Mouse (Mus musculus): ENCODE results near the gene Mxra8.
A peak's percentile ranks its signal among the peaks of the same experiment; 100 is the strongest.

The Mxra8 gene

DNA sequence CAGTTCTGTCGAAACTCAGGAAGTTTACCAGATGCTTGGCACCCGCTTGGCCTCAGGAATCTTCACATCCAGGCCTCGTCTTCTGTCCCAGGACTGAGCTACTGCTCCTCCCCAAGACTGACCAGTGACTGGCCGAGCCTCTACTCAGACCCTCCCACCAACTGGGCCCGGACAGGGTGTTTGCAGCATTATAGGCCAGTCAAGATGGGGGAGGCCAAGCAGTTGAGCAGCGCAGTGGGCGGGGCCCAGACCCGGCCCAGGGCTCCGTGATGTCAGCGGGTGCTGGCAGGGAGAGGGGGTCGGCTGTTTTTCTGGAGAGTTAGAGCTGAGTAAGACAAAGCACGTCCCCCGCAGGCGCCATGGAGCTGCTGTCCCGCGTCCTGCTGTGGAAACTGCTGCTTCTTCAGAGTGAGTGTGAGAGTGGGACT is at the start of gene Mxra8:
Mxra8 (plus strand) TSS at position 198 of the 428 bp plus-strand sequence.
- peak in 1 of 2 experiments; percentile 52 for DNase-seq (ENCODE audit: low spot score in 2 of 2)

DNA sequence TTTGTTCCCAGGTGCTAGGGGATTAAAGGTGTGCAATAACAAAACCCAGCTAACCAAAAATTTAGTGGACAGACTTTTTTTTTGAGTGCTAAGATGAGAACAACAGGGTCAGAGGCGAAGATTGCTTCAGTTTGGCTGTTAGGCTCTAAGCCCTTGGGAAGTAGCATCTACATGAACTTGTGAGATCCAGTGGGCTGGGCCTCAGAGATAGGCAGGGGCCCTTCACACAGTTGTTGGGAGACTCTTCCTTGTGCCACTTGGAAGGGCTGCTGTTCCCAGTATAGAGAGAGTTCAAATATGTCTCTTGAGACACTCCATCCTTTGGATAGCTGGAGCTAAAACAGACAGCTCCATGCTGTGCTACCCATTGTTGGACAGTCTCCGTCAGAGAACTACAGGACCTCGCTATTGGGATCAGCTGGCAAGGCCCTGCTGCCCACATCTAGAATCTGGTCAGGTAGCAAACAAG is 49.4 kb upstream of the Mxra8 start, which contains the start of gene Ankrd65:
Ankrd65 (plus strand) TSS at position 419 of the 469 bp plus-strand sequence.
- no peak for DNase-seq (ENCODE audit: low spot score in 2 of 2)

DNA sequence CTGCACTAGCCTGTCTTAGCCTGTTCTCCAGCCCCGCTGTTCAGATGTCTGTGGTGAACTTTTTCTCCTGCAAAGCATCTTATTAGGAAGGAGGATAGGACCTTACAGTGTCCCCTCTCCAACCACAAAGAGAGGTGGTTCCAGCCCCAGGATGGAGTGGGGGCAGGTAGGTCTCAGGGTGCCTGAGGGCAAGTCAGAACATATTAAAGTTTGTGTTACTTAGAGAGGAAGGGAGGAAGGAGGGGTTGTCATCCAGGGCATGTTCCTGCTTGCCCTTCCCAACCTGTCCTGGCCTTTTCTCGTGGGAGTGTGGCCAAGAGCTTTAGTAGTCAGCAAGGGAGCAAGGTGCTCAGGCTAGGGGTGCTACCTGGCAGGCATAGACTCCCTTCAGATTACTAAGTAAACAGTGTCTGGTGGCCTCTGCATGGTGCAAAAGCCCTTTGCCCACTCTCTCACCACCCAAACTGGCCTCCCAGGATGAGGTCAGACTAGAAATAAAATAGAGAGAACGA is 48.8 kb upstream of the Mxra8 start:
- no peak for DNase-seq (ENCODE audit: low spot score in 2 of 2)

DNA sequence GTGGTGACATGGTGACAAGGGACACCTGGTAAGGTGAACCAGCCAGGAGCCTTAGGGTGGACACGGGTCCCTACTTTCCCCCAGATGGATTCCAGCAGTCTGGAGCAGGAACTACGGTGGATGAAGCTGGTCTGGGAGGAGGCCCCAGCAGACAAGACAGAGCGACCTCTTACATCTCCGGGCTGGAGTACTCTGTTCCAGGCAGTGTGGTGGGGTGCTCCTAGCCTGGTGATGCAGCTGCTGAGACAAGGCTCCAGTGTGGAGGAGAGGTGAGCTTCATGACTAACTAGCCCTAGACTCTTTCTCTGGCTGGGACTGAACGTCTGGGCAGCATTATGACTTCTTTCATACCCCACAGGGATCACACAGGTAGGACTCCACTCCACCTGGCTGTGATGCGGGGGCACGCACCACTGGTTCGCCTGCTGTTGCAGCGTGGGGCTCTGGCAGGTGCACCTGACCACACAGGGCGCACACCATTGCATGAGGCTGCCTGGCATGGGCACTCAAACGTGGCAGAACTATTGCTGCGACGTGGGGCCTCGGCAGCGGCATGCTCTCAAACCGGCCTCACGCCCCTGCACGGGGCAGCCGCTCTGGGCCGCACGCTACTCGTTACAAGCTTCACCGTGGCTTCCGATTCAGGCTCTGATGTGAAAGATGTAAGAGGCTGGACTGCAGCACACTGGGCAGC is 48.1 kb upstream of the Mxra8 start:
- no peak for DNase-seq (ENCODE audit: low spot score in 2 of 2)

DNA sequence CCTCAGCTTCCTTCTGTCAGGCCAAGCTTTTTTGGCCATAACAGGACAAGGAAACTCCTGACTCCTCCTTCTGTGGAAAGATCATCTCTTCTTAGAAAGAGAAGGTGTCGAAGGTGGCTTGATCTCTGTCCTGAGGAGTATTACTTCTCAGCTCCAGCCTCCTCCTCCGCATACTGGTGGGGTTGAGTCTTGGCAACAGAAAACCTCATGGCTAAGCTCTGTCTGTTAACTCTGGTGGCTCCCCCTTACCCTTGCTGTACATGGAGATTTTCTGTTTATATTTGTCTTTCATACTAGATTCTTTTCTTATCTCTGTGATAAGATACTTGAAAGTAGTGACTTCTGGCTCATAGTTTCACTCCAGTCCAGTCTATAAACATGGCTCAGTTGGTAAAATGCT is 45.8 kb upstream of the Mxra8 start:
- no peak for DNase-seq (ENCODE audit: low spot score in 2 of 2)

DNA sequence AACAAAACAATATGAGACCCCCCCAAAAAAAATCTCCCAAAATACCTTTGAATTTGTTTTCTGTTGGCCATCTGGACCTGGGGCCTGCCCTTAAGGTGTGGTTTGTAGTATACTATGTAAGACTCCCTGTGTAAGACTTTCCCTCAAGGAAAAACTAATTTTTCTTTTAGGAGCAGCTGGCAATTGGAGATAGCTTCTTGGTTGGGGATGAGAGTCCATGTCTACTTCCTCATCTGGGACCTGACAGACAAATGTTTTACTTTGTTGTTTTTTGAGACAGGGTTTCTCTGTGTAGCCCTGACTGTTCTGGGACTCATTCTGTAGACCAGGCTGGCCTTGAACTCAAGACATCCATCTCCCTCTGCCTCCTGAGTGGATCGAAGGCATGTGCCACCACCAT is 37.4 kb upstream of the Mxra8 start:
- no peak for DNase-seq (ENCODE audit: low spot score in 2 of 2)

DNA sequence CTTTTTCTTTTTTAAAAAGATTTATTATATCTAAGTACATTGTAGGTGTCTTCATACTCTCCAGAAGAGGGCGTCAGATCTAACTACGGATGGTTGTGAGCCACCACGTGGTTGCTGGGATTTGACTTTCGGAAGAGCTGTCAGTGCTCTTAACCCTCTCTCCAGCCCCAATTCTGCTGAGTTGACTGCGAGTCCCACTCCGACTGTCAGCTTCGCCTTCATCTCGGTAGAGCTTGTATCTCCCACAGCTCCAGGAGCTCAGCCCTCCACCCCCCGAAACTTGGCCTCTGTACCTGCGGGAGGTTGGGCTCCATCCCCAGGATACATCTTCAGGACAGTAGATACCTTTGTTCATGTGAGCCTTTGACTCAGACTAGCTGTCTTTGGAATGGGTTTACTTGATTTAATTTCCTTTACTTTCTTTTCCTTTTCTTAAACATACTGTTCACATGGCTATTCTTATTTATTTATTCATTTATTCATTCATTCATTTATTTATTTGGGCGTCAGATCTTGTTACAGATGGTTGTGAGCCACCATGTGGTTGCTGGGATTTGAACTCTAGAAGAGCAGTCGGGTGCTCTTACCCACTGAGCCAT is 36.6 kb upstream of the Mxra8 start, which contains the start of gene Mrpl20:
Mrpl20 (plus strand) TSS at position 138 of the 599 bp plus-strand sequence.
- no peak for DNase-seq (ENCODE audit: low spot score in 2 of 2)

DNA sequence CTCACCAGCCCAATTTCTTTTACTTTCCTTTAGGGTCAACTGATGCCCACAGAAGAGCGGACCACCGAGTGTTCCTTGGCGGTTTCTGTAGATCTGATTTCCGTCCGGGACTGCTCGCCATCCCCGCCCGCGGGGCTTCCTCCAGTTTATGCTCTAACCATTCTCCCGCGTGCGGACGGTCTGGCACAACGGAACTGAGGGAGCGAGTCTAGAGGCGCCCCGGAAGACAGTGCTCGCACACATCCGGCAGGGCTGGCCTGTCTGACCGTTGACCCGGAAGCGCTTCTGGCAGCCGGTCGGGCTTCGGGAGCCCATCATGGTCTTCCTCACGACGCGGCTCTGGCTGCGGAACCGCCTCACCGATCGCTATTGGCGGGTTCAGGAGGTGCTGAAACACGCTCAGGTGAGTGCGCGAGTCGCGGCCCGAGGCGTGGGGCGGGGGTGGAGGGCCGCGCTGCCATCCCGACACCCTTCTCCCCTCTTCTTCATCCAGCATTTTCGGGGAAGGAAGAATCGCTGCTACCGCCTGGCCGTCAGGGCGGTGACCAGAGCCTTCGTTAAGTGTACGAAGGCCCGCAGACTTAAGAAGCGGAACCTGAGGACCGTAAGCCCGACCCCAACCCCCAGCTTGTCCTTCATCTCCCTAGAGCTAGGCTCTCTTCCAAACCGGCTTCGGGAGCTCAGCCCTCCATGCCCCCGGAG is 36.0 kb upstream of the Mxra8 start:
- peak; percentile 91 to 96 for DNase-seq (ENCODE audit: low spot score in 2 of 2)

DNA sequence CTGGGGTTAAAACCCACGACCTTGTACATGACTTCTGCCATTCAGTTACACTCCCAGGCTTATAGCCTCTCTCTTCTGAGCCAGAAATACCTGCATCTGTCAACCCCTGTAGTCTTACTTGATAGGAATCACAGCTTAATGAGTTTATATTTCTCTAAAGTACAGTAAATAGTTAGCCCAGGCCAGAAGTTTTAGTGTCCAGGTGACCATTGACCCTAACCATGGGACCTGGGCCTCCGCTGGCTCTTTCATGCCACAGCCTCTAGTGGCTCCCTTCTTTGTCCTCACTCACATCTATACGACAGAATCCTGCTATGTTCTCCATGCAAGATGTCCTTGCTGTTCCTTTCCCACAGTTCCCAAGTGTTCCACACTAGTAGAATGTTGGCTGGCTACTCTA is 31.6 kb upstream of the Mxra8 start:
- no peak for DNase-seq (ENCODE audit: low spot score in 2 of 2)

DNA sequence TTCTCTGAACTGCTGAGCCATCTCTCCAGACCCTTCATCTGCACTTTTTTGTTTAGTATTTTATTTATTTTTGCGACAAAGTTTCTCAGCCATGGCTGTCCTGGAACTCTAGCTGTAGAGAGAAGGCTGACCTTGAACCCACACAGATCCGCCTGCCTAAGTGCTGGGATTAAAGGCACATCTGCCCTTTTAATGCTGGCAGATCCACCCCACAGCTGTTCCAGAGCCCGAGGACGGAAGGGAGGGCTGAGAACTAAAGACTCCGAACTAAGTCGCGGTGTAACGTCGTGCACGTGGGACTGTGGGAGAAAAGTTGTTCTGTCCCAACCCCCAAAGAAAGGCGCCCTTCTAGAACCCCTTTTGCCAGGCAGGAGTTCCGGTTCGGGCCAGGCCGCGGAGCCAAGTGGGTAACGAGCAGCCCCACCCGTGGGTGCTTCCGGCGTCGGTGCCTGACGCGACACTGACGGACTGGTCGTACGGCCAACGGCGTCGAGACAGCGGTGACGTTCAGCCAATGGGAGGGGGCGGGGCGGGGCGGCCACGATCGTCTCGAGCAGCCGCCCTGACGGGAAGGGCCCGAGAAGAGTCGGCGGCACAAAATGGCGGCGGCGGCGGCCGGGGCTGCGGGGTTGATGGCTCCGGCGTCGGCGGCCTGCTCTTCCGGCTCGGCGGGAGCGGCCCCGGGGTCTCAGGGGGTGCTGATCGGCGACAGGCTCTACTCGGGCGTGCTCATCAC is 27.4 kb upstream of the Mxra8 start, which contains the start of gene Ccnl2:
Ccnl2 (plus strand) TSS at position 561 of the 736 bp plus-strand sequence.
- peak; percentile 91 to 92 for DNase-seq (ENCODE audit: low spot score in 2 of 2)

DNA sequence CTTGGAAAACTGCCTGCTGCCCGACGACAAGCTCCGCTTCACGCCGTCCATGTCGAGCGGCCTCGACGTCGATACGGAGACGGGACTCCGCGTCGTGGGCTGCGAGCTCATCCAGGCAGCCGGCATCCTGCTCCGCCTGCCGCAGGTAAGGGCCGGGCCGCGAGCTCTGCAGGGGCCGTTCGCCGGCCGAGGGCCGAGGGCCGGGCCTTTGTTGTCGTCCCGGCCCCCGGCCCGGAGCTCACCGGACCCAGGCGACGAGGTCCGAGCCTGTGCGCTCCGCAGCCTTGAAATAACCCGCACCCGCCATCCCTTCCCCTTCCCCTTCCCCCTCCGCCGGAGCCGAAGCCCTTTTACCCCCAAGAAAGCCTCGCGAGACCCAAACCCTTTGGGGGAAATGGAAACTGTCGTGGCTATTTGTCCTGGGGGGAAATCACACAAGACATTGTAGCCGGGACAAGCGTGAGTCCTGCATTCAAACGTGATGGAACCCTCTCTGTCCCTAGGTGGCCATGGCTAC is 26.8 kb upstream of the Mxra8 start:
- DNase-seq (ENCODE audit: low spot score in 2 of 2) = no peak

DNA sequence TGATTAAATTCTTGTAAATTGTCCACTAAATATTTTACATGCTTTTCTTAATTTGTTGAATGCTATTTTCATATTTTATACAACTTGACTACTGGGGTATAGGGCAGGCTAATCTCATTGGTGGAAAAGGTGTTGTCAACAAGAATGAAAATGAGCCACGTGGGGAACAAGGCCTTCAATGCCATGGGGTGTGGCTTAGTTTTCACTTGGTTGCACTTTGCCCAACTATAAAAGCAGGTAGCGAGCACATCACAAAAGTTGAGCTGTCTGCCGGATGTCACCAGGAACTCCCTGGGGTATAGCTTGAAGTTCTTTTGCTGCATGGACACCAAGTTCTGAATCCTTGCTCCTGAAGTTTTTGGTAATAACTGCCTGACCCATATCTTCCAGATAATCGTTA is 21.9 kb upstream of the Mxra8 start:
- no peak for DNase-seq (ENCODE audit: low spot score in 2 of 2)

DNA sequence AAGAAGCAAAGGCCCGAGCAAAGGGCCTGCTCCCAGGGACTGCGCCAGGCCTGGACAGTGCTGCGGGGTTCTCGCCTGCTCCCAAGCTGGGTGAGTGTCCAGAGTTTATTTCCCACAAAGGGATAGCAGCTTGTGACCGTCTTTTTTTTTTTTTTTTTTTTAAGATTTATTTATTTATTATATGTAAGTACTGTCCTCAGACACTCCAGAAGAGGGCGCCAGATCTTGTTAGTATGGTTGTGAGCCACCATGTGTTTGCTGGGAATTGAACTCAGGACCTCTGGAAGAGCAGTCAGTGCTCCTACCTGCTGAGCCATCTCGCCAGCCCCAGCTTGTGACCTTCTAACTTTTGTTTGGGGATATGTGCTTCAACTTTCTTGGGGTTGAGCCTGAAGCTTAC is 18.5 kb upstream of the Mxra8 start:
- no peak for DNase-seq (ENCODE audit: low spot score in 2 of 2)

DNA sequence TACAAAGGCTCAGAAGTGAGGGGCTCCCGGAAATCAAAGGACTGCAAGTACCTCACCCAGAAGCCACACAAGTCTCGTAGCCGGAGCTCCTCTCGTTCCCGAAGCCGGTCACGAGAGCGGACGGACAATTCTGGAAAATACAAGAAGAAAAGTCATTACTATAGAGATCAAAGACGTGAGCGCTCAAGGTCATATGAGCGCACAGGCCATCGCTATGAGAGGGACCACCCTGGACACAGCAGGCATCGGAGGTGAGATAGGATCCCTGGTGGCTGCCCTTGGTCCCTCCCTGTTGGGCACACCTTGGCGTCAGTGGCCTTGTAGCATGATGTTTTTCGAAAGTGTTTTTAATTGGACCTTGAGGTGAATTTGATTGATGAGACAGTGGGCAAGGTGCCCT is 16.0 kb upstream of the Mxra8 start:
- no peak for DNase-seq (ENCODE audit: low spot score in 2 of 2)

DNA sequence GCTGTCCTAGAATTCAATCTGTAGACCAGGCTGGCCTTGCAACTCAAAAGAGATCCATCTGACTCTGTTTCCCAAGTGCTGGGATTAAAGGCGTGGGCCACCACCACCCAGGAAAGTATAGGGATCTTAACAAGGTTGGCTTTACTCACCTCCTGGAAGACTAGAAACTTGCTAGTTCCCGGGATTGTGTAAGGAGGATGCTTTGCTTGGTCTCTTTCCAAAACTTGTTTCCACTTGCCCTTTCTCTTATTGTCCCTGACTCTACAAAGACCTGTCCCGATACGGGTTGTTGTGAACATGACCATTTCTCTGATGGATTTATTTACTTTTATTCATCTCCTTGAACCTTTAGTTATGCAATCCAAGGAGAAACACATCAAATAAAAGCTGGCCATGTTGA is 9.6 kb upstream of the Mxra8 start:
- no peak for DNase-seq (ENCODE audit: low spot score in 2 of 2)

DNA sequence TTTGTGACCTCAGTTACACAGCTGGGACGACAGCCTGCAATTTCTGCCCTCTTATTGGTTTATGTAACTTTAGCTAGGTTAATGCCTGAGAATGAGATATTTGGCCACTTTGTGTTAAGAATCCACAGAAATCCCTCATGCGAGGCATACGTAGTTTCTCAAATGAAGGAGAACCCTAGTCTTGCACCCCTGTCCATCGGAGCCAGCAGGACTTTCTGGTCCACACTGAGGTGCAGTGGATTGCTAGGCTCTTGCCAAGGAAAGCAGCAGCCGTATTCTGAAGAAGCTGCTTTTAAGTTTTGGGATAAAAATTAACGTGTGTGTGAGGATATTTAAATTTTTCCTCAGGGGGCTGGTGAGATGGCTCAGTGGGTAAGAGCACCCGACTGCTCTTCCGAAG is 8.9 kb upstream of the Mxra8 start:
- DNase-seq (ENCODE audit: low spot score in 2 of 2) = no peak

DNA sequence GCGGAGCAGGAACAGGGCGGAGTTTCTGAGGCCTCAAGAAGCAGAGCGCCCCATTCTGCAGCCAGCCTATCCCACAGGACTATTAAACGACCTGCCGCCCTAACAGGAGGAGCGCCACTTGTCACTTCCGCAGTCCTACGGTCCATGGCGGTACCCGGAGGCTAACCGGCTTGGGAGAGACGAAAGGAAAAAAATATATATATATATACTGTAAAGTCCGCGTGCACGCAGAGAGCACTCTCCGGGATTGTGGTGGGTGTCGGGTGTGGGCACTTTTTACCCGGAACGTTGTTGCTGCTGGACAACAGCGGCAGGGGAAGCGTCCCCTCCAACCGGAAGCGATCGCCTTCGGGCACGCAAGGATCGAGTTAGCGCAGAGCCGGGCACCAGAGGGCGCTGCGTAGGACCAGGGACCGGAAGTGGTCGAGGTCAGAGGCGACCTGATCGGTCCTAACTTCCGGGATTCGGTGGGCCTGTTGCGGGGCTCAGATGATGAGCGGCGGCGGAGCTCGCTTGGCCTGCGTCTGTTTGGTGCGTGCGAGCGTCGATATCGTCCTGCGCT is 8.2 kb upstream of the Mxra8 start, which contains the start of gene Aurkaip1:
Aurkaip1 (plus strand) TSS at position 68 of the 562 bp plus-strand sequence.
- peak; percentile 91 to 96 for DNase-seq (ENCODE audit: low spot score in 2 of 2)

DNA sequence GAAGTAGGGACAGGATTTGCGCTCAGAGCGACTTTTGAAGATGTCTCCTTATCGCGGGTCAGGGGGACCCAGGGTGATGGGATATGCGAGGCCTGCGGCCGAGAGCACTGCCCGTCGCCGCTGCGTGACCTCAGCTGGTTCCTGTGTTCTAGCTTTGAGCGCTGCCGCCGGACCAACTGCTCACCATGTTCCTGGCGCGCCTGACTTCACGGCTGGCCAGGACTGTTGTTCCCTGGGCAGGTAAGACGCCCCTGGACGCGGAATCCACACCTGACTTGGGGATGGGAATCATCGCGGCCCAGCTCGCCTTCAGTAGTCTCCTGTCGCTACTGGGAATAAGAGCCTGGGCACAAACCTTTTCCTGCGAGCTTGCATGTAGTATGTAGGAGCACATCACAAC is 7.6 kb upstream of the Mxra8 start:
- DNase-seq (ENCODE audit: low spot score in 2 of 2) = no peak

DNA sequence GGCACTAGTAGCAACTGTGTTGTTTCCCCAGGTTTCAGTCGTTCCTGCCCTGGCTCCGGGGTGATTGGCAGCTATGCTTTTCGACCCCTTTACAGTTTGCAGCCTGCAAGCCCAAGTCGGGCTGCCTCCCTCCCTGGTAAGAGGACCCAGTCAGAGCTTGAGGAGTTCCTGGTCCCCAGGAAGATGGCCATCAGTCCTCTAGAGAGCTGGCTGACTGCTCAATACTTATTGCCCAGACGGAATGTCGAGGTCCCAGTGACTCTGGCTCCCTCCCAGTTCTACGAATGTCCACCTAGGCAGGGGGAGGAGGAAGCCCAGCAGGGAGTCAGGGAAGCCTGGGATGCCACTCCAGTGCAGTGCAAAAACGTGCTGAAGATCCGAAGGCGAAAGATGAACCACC is 7.2 kb upstream of the Mxra8 start:
- DNase-seq (ENCODE audit: low spot score in 2 of 2) = no peak

DNA sequence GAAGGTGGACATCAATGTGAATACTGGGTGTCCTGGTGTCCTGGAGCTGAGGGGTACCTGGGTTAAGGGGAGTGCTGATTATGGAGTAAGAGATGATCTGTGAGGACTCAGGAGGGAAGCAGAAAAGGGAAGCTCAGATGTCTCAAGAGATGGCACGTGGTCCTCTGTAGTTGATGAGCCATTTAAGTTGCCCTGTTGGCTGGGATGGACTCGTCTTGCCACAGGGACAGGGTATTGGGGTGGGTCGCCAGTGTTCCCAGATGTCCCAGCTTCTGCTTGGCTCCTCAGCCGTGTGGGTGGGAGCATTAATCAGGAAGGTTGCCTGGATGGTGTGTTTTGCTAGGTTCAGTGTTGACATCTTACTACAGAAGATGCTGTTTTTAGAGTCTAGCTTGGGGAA is 6.2 kb upstream of the Mxra8 start:
- DNase-seq (ENCODE audit: low spot score in 2 of 2) = no peak

DNA sequence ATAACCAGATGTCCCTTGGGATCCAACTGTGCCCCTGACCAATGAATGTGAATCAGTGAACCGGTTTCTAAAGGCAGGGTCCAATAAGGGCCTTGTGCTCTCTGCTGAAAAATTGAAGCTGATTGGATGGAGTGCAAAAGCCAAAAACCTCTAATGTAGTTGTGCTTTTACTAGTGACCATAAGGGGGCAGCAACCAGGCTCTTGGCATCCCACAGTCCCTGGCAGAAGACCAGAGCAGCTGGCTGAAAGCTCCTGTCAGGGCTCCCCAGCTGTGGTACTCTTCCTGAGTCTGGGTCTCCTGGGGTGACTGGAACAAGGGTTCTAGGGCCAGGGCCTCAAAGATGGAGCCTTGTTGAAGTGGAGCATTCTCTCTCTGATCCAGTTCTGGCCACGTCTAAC is 5.6 kb upstream of the Mxra8 start:
- peak; percentile 67 to 70 for DNase-seq (ENCODE audit: low spot score in 2 of 2)

All from frontal cortex, postnatal 10 days (tissue).